Mouse (Mus musculus): ENCODE data around the gene Tcam1.
"Not testable (repeated sequence)": the region's sequence is repeated elsewhere in the genome, so short reads cannot be mapped to it uniquely, and the experiment has no call there.

Tcam1 gene

DNA sequence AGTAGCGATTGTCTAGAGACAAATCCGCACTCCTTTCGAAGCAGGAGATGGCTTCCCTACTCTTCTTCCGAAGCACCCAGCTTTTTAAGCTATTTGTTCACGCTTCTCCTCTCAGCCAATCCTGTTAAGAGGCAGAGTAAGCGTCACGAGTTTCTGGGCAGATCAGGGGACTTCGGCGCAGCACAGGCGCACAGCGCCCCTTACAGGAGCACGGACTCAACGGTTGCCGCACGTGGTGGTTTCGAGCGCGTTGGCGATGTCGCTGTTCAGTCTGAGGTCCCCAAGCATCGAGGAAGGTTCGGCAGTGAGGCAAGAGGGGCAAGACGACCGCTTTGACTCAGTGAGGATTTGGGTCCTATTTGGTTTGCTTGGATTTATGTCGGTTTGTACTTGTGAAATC lies at the start of gene Tcam1:
Tcam1 (plus strand) TSS at position 219 of the 400 bp plus-strand sequence.
- DNase-seq = peak; percentile 93

DNA sequence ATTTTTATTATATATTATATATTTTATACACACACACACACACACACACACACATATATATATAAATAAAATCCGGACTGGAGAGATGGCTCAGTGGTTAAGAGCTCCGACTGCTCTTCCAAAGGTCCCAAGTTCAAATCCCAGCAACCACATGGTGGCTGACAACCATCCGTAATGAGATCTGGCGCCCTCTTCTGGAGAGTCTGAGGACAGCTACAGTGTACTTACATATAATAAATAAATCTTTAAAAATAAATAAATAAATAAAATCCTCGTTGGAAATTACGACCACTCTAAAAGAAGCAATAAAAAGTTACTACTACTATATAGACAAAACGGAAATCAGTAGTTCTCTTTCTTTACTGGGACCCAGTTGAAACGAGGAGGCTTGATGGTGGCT lies 42.5 kb upstream of the Tcam1 start:
- DNase-seq = not testable (repeated sequence)

DNA sequence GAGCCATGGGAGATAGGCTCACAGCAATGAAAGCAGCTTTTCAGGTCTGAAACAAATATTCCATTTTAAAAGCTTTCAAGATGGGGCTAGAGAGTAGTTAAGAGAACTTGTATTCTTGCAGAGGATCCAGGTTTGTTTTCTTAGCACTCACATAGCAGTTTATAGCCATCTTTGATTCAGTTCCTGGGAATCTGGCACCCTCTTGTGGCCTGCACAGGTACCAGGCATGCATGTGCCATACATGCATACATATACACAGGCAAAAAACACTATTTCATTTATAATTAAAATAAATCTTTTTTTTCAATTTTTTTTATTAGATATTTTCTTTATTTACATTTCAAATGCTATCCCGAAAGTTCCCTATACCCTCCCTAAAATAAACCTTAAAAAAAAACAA lies 29.6 kb upstream of the Tcam1 start:
- DNase-seq = no peak

DNA sequence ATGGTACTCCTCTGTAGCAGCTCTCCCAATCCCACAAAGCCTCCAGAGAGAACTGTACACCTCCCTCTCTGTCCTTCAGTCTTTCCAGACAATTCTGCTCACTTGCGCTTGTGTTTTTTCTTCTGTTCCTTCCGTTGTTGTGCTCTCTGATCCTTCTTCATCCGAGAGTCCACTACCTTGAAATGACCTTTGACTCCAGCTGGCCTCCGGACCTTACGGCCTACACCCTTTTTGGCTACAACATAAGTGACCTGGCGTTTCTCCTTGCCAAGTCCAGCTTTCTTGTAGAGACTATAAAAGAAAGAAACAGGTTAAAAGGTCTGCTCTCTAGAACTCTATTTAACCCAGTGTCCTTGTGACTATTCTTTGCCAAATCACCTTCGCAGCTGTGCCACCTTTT lies 27.1 kb upstream of the Tcam1 start:
- no peak for DNase-seq

DNA sequence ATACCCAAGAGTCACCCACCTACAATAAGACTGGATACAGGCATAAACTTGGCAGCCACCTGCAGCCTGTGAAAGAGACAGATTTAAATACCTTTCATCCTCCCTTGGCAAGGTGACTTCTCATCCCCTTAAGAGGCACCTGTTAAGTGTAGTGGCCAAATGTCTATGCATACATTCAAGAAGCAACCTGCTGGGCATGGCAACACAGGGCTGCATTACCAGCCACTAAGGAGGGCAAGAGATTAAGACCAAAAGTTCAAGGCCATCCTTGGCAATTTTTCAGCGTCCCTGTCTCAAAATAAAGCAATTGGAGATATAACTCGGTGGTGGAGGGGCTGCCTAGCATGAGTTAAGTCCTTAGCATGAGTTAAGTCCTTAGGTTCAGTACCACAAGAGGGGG lies 21.7 kb upstream of the Tcam1 start:
- peak; percentile 55 for DNase-seq

DNA sequence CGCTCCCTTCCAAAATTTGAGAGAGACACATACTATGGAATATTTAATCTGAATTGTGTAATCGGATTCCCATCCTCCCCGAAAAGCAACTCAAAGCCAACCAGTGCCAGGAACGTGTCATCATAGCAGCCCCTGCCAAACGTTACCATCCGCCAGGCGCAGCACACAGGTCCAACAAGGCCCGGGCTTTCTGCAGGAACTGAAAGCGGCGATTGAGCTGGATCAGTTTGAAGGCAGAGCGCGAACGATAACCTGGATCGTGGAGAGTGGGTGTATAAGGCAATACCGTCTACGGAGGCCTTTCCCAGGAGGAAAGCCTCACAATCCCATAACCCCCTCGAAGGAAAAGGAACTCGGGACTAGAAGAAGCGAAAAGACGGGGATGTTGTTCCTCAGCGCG lies 21.3 kb upstream of the Tcam1 start:
- DNase-seq = peak; percentile 61

DNA sequence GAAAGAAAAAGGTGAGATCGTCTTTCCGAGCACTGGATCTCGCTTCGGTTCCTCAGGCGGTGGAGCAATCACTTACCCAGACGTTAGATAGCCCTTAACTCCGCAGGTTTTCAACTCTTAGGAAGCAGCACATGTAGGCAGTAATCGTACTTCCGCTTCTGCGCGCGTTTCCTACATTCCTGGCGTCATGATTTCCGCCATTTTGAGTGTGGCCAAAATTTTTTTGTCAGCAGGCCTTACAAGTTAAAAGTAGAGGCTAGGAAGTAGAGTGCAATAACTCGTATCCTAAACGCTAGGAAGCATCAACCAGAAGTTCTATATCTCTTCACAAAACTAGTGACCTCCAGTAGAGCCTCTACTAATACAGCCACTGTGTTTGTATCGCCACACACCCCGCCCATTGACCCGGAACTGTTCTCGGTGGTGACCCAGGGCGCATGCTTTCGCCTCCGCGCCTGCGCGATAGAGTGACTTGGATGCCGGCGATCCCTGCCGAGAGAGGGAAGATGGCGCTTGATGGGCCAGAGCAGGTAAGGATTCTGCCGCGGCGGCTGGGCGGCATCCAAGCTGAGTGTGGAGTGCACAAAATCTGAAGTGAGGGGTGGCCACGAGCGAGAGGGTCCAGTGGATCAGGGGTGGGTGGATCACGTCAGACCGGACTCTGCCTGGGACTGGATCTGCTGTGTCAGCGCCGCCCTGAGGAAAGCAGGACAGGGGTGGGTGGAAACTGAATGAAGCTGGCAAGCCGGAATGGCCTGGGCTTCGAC lies 20.6 kb upstream of the Tcam1 start, which contains the start of the genes Ftsj3 and Psmc5:
Ftsj3 (minus strand) TSS at position 395 of the 767 bp plus-strand sequence.
Psmc5 (plus strand) TSS at position 470 of the 767 bp plus-strand sequence.
- DNase-seq = peak; percentile 97

DNA sequence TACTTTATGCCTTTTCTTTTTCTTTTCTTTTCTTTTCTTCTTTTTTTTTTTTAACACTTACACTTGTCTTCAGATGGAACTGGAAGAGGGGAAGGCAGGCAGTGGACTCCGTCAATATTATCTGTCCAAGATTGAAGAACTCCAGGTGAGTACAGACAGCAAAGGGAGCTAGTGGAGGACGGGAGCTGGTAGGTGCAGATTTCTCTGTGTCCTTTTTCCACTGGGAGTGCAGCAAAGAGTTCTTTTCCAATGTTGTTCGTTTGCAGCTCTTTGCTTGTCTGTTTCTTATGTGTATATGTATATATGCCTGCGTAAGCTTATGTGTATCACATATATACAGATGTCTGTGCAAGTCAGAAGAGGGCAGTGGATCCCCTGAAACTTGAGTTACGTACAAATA lies 19.7 kb upstream of the Tcam1 start:
- peak; percentile 63 for DNase-seq

DNA sequence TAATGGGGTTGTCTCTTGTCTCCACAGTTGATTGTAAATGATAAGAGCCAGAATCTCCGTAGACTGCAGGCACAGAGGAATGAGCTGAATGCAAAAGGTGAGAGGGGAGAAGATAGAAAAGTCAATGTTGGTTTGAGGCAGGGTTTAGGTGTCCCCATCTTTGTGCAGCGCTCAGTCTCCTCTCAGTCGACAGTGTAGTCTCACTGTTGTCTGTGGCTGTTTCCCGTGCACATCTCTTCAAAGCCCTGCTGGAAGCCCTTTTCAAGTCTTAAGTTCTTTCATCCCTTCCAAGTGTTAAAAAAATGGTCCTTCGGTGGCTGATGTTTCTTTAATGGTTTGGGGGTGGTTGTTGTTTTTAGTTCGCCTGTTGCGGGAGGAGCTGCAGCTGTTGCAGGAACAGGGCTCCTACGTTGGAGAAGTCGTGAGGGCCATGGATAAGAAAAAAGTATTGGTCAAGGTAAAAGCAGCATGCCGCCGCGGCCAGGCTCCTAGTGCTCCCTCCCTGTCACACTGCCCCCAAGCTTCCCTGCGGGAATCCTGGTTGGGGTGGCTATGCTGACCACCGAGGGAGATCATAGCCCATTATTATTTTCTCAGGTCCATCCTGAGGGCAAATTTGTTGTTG lies 15.5 kb upstream of the Tcam1 start:
- DNase-seq = peak; percentile 25

DNA sequence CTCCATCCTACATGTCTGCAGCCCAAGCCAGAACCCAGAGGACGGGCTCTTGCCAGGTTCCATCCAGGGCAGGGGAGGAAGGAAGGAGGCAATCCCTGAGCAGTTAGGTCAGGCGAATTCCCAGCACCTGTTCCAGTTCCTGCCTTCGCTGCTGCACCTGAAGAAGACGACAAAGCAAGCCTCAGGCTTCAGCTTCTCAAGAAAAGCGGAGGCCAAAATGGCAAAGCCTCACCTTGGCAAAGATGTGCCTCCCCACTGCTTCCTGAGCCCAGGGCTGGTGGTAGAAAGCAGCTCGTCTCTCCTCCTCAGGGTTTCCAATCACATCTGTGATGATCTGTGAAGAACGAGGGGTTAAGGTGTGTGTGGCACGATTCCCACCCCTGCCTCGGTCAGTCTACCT lies 12.5 kb upstream of the Tcam1 start:
- DNase-seq = peak; percentile 69

DNA sequence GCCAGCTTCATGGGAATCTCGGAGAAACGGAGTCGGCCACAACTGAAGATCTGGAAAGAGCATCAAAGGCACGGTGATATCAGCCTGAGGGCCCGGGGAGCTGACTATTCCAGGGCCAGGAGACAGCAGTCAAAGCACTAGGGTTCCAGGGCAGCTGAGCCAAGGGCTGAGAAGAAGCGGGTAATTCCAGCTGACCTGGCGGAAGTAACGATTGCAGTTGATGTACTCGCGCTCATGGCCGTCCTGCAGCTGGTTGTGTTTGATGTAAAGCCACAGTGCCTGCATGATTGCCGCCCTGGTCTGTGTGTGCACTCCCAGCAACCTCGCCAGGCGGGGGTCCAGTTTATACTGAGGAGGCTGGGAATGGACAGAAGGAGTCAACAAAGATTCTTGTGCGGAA lies 11.5 kb upstream of the Tcam1 start:
- peak; percentile 50 for DNase-seq

DNA sequence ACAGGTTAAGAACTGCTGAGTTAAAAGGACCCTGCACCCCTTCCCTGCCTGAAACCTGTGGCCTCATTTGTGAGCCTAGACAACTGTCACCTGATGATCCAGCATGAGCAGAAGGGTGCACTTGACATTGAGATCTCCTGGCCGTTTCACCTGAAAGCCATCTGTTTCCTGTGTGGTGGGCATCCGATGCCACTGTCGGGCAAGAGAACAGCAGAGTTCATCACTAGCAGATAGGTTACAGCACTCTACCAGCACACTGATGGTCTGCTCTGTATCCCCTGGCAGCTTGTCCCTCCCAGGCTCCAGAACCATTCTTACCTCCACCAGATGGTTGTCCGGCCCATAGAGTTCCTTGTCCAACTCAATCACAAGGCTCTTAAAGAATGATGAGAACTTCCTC lies 10.9 kb upstream of the Tcam1 start:
- peak; percentile 66 for DNase-seq

DNA sequence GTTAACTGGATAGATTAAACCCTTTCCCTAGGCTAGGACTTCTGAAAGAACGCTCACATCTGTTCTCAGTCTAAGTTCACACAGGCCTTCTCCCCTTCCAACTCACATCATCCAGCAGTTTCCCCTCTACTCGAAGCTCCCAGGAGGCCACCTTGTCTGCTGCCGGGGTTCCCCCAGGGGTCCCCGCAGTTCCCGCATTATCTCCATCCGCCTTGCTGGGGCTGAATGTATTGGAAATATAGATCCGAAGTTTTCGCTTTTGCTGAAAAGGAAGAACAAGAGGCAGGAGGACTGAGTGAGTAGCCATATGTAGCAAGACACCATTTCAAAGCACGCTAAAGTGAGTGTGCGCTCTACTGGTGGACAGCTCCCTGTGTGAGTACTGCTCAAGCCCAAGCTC lies 10.0 kb upstream of the Tcam1 start:
- peak; percentile 57 for DNase-seq

DNA sequence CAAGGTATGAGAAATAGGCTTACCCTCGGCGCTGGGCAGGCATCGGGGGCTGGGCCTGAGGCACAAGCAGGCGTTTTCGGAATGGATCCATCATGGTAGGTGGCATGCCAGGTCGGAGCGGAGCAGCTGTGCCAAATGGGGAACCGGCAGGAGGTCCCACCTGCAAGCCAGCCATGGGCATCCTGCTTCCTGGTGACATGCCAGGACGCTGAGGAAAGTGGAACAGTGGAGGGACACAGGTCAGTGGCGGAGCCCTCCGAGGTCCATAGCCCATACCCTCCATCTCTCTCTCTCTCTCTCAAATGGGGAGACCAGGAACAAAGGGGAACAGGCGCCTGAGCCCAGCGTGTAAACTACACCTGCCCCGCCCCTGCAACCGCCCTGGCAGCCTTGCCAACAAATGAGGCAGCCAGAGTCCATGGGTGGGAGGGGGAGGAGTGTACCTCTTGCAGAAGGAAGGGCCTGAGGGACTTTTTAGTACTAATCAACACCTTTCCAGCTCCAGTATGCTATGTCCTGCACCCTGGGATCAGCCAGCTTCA lies 9.1 kb upstream of the Tcam1 start:
- peak; percentile 97 for DNase-seq

DNA sequence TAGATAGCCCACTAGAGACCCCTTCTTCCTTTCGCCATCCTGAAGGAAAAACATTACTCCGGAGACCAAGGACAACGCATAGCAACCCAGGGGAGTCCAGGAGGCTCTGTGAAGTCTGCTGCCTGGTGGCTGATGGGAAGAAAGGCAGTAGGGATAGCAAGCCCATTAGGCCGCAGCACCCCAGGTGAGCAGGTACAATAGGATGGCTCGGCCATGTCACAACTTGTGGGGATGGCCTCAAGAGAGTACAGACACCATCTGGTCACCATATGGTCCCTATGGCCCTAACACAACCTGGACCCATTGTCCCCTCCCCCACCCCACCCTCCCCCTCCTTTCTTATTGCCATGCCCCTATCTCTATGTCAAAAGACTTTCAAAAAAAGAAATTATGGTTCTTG lies 8.6 kb upstream of the Tcam1 start:
- DNase-seq = peak; percentile 88

DNA sequence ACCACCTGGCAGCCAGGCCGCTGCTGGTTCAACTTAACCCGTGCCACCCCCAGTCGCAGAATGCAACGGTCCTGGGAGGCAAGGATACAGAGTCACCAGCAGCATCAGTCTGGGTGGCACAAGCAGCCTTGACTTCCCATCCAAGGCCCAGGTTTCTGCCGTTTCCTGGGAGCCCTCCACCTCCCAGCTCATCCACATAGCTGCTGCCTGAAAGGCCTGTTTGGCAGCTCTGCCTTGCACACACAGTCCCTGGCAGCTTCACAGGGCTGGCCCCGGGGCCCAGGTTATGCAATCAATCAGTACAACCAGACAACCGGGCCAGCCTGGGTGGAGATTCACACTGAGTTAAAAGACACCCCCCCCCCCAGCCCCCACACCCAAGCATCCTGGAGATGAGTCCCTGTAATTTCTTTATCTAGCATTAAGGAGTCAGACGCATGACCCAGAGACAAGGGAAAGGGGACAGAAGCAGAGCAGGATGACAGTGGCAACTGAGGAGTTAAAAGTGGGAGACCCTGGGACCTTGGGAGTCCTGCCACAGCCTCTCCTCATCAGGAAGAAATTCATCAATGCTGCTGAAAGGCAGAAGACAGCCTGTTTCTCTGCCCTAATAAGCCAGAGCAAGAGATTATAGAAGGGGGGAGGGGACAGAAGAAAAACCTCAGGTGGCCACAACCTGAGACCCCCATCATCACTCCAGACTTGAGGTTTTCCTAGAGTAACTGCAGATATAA lies 8.0 kb upstream of the Tcam1 start:
- DNase-seq = peak; percentile 97

DNA sequence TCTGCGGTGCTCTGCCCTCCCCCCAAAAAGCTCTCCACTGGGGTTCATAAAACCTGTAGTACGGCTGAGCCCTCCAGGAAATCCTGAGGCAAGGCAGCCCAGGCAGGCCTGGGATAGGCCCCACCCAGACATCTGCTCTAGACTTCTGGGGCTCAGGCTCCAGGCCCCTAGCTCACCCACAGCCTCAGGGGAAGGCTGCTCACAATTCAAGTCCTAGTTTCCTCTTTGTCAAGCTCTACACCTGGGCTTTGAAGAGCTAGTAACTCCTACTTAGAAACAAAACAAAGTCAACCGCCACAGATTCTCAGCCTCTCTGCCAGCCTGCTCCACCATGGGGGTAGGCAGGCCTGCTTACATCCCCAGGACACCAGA lies 7.4 kb upstream of the Tcam1 start:
- DNase-seq = peak; percentile 81

DNA sequence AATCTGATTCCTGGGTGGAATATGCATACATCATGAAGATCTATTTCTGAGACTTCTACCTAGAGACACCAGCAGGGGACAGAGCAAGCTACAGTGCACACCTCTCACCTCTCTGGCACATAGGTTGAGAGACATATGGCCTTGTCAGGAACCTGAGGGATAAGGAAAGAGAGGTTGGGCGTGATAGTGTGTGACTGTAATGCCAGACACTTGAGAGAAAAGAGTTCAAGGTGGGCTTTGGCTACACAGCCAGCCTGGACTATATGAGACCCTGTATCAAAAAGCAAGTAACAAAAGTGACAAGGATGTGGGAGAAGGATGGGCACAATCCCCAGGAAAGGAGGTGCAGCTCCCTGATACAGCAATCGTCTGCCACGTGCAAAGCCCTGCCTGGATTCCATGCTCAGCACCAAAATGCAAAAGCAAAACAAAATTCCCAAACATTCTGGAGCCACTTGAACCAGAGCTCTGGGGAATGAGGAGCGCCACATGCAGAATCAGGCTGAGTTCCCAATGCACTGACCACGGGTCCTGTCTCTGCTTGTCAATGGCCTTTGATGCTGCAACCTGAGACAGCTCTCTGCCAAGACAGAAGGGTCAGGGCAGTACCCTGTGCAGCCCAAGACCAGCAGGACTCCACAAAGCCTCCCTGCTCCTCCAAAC lies 5.2 kb upstream of the Tcam1 start:
- DNase-seq = peak; percentile 76

DNA sequence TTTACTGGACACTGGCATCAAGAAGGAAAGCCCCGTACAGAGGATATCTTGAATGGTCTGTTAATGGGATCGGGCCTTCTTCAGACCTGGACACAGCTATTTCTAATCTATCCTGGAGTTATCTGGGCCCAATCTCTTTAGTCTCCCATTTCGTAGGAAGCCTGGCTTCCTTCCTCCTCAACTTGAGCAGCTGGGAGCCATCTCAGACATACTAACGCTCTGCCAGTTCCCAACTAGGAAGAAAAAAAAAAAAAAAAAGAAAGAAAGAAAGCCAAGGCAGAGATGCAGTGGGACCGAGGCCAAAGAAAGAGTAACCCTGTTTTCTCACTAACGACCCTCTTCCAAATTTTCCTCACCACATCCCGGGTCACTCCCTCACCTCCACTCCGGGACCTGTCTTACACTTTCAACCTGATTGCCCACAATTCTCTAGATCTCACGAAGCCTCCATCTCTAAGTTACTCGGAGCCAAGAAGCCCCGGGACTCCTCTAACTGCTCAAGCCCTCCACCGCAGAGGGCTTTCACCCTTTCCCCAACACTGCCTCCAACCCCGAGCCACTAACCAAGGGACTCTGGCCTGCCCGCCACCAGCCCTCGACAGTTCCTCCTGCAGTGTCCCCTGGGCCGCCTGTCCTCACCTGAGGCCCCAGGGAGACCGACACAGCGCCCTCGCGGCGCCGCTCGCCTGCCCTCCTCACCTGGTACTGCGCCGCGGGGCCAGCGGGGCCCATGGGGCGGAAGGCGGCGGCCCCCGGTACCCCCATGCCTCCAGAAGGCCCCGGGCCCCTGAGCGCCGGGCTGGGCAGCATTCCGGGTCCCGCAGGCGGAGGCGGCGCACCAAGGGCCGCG lies 4.5 kb upstream of the Tcam1 start:
- DNase-seq = peak; percentile 76

DNA sequence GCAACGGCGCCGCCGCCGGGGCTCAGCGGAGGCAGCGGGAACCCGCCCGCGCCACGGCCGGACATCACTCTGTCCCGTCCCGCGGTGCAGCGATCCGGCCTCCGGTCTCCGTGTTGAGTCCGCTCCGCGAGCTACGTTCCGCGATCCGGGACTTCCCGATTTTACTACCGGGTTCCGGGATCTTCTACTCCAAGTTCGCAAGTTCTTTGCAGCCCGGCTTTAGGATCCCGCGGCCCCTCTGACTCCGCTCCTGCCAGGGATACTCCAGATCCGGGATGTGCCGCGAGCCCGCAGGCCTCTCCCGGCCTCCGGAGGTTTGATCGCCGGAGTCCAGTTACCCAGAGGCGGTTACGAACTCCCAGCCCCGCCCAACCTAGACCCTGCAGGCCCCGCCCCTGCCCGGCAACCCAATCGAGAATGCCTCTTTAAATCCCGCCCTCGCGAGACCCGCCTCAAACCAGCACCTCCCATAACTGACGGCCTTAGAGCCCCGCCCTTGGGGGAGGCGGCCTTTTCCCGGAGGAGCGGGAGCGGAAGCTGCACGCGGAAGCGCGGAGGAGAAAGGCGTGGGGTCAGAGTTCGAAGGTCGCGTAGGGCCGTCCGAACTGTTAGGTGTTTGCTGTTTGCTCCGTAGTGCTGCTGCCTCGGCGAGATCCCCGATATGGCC lies 3.7 kb upstream of the Tcam1 start, which contains the start of gene Smarcd2:
Smarcd2 (minus strand) TSS at position 329 of the 667 bp plus-strand sequence.
- peak; percentile 100 for DNase-seq

DNA sequence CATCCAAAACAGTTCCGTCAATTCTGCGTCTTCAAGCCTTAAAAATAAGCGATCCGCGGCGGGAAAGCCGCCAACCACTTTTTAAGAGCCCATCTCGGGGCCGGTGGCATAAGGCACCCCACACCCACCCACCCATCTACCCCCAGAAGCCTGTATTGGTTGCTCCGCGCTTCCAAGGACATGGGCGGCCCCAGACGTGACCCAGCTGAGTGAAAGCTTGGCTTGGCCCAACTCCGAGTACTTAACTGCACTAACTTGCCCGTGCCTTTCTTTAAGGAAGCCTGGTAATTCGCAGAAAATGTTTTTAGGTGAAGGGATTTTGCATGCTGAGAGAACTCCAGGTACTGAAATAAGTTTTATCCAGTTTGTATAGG lies 3.2 kb upstream of the Tcam1 start:
- no peak for DNase-seq
